Mouse (Mus musculus) mesoderm, embryonic 11.5 days (tissue): Measurements from ENCODE around the gene Man1c1.

Source experiments
- DNase-seq: peaks from one replicate; pipeline ENCODE4 v3.0.0-alpha.2; 2012; ENCODE audit warnings: low read depth, low spot score

The Man1c1 gene

GRCm38 (mm10) chr4:134512798-134513197 lies 191.3 kb downstream of the Man1c1 start:
- no peak for DNase-seq

GRCm38 (mm10) chr4:134511730-134512129 lies 192.4 kb downstream of the Man1c1 start:
- DNase-seq: no peak
